Mouse (Mus musculus): ENCODE measurements around the gene Slc25a16. TPM values are rescaled to one million over a fixed set of nuclear protein-coding genes. Genes with fewer than 3 reads are reported as not detected.

The Slc25a16 gene
- total RNA-seq (2021), result 10 to 100 TPM; 37.4 to 41.9 TPM

DNA sequence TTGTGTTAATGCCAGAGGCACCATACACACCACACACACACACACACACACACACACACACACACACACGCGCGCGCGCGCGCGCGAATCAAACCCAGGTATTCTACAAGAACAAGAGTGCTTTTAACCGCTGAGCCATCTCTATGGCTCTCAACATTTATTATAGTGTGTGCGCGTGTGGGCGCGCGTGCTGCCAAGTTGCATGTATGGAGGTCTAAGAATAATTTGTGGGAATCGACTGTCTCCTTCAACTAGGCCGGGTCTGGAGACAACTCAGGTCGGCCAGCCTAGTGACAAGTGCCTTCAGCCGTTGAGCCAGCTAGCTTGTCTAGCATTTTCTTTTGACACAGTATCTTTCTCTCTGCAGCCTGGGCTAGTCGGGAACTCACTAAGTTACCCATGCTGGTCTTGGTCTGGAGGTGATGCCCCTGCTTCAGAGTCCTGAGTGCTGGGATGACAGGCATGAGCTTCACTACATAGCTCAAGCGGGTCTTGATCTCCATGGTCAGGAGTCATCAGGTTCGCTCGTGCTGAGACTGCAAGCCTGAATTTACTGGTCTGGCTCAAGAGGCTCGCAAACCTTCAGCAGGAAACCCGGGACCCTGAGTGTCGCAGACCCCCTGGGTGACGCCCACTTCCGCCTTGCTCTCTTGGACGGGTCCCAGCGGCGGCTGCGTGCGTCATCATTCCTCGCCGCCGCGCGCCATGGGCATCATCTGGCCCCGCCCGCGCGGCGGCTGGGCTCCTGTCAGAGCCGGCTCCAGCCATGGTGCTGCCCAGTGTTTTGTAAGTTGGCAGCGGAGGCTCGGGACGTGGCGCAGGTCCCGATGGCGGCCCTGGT, at the start of gene Slc25a16:
Gene Slc25a16, plus strand, starts transcription at position 709 of the 841 bp plus-strand sequence.
- intact Hi-C loops (cut with DNase I), result loop anchor here (1.0 to 2.0 kb wide), 2 partner anchors 27 to 55 kb away; partner anchors contain the start of gene Dna2
- peak; percentile 93 to 96 for DNase-seq (ENCODE audit: low spot score in 2 of 2)

DNA sequence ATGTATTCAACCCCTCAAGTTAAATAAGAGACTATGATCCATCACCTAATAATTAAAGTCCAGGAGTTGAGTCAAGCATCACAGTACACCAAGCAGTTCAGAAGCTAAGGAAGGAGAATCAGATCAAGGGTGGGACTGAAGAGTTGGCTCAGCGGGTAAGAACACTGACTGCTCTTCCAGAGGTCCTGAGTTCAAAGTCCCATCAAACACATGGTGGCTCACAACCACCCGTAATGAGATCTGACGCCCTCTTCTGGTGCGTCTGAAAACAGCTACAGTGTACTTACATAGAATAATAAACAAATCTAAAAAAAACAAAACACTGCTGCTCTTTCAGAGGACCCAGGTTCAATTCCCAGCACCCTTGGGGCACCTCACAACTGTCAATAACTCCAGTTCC, 45.6 kb upstream of the Slc25a16 start:
- intact Hi-C loops (cut with DNase I), result no loop called here
- DNase-seq (ENCODE audit: low spot score in 2 of 2), result no peak

DNA sequence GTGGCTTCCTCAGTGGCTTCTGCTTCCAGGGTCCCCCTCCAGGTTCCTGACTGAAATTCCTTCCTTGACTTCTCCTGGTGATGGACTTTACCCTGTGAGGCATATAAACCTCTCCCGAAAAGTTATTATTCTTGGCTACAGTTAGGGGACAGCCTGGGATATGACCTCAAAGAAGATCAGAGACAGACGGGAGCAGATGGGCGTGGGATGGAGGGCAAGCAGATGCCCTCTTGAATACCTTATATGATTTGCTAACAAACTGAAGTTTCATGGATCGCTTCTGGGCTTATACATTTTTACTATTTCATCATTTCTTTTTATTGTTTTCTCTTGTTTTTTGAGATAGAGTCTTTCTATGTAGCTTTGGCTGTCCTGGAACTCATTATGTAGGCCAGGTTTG, 44.9 kb upstream of the Slc25a16 start:
- DNase-seq (ENCODE audit: low spot score in 2 of 2), result no peak
- intact Hi-C loops (cut with DNase I), result no loop called here

DNA sequence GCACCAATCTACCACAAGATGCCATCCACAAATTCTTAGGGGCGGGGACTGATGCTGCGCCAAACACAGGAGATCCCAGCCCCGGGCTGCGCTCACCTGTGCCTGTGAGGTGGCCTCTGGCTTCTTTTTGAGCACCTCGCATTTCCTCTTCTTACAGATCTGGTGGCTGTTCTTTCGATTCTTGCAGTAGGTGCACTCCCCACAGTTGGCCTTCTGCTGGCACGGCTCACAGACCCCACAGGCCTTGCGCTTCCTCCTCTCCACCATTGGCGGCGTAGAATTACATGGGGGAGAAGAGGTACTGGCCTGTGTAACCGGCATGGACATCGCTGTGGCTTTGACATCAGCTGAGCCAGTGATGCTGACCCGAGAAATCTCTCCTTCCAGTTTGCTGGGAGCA, 42.4 kb upstream of the Slc25a16 start:
- intact Hi-C loops (cut with DNase I), result no loop called here
- DNase-seq (ENCODE audit: low spot score in 2 of 2), result no peak

DNA sequence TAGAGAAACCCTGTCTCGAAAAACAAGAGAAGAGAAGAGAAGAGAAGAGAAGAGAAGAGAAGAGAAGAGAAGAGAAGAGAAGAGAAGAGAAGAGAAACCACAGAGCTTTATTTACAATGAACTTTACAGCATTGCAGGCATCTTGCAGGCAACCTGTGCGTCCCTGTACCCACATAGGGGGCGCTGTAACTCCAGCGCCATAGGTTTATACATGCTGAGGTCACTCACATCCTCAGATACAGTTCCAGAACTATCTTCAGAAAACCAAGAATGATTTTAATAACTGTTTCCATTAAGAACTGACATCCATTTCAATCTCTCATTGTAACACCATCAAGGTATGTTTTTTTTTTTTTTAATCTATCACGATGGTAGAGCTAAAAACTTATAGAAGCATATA, 39.2 kb upstream of the Slc25a16 start:
- intact Hi-C loops (cut with DNase I), result no loop called here

DNA sequence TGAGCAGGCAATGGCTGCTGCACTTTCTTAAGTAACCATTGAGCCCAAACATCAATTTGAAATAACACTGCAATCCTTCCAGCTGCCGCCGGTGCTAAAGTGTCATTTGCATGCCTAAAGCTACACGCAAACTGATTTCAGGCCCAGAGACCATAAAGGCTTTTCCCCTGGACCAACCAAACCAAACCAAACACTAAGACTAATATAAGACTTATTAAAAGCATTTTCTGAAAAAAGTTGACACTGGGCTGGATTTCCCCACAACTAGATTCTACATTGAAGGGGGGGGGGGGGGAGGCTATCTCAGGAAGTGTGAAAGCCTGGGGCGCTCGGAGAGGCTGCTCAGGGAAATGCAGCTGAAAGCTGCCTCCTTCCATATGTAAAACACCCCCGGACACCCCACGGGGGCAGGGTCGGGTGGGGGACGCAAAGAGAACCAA, 36.5 kb upstream of the Slc25a16 start:
- DNase-seq (ENCODE audit: low spot score in 2 of 2), result no peak
- intact Hi-C loops (cut with DNase I), result no loop called here

More for the DNA sequence above, 39.2 kb upstream of the Slc25a16 start:
- no peak for DNase-seq (ENCODE audit: low spot score in 2 of 2)

DNA sequence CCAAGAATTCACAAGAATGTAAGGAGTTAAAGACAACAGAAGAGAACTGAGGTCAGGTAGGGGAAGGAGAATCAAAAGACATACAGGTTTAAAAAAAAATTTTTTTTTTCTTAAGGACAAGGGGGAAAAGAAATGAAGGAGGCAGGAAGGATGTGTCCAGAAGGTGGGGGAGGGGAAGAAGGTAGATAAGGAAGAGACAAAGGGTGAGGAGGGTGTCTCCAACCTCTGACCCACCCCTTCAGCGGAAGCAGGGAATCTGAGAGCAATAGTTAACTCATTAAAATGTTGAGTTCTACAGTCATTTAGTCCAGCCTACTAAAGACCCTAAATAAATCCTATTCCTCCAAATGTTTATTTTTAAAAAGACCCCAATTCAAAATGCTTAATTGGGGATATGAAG, 35.9 kb upstream of the Slc25a16 start:
- DNase-seq (ENCODE audit: low spot score in 2 of 2), result no peak
- intact Hi-C loops (cut with DNase I), result no loop called here

DNA sequence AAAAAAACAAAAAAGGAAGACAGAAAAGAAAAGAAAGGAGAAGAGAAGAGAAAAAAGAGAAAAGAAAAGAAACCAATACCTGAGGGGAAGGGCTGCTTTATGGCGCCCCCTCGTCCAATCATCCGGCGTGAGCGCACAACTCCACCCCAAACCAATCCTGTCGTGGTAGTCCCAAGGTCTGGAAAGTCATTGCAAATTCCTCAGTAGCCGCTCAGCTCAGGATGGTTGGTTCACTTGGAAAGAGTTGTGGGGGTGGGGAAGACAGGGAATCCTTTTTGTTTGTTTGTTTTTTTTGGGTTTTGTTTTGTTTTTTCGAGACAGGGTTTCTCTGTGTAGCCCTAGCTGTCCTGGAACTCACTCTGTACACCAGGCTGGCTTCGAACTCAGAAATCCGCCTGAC, 35.0 kb upstream of the Slc25a16 start:
- no peak for DNase-seq (ENCODE audit: low spot score in 2 of 2)
- intact Hi-C loops (cut with DNase I), result no loop called here

DNA sequence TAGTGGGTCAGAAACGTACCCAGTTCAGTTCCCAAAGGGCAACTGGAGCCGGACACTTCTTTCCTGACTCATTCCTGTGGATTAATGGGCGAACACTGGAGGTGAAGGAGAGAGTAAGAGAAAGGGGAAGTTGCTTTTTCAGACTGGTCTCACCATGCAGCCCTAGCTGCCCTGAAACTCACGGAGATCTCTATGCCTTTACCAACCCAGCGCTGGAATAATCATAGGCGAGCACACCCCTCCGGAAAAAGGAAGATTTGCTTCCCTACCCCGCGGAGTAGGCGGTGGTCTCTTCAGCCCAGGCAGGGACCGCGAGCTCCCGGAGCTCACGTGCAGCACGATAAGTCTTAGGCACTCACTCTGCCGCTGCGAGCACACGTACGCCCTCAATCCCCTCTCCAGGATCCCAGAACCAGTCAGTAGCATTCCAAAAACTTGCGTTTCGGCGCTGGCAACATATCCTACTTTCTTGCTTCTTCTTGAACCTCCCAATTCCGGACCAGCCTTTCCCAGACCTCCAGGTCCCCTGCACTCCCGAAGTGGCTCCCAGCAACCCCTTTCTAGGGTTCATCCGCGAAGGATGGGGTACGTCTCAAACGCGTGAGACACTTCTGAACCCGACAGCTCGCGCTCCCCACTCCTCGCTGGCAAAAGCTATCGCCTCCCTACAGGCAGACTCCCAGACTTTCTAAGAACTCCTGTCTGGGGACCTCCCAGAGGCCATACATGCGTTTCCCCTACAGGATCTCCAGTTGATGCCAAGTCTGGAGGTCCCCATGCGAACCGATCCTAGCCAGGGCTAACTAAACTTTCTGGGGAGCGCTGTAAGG, 34.2 kb upstream of the Slc25a16 start:
- intact Hi-C loops (cut with DNase I), result no loop called here
- no peak for DNase-seq (ENCODE audit: low spot score in 2 of 2)

DNA sequence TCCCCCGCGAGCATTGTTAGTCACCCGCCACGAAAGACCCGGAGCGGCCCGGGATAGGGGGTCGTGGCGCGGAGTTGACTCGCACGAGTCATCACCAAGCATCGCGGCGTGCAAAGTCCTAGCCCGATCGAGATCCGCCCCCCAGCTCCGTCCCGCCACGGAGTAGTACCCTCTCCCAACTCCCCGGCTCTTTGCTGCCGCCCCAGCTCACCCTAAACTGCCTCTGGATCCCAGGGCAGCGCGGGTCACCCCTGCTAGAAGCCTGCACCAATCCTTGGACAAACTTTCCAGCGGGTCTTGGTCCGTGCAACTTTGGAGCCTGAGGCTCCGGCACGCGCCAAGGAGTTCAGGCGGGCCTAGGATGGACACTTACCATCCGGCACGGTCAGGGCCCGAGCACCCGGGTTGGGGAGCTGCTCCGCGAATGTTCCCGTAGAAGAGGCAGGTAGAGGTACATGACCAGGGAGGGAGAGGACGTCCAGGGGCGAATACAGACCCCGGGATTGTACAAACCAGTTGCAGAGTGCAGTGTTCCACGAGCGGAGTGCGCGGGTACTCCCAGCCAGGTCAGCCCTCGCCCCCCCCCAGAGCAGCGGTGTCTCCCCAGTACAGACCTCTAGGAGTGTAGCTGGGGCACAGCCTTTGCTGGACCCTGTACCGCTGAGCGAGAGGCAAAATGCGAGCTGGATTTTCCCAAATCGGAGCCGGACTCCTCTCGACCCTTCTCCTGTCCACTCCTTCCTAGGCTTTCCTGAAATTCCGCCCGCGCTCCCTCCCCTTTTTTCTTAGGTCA, 33.4 kb upstream of the Slc25a16 start:
- no peak for DNase-seq (ENCODE audit: low spot score in 2 of 2)
- intact Hi-C loops (cut with DNase I), result no loop called here

DNA sequence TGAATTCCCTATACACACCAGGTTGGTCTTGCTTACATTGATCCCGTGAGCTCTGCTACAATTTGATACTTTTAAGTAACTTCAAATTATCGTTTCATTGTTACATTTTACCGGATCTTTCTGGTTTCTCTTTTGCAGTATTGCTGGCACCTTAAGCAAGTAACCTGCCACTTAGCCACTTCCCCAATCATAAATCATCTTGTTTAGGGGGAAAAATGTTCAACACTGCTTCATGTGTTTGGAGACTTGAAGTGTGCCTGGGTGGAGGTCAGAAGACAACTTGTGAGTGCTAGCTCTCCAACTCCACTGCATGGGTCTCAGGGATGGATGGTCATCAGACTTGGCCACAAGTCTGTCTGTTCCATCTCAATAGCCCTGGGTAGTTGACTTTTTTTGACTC, 29.4 kb upstream of the Slc25a16 start:
- no peak for DNase-seq (ENCODE audit: low spot score in 2 of 2)
- intact Hi-C loops (cut with DNase I), result no loop called here

DNA sequence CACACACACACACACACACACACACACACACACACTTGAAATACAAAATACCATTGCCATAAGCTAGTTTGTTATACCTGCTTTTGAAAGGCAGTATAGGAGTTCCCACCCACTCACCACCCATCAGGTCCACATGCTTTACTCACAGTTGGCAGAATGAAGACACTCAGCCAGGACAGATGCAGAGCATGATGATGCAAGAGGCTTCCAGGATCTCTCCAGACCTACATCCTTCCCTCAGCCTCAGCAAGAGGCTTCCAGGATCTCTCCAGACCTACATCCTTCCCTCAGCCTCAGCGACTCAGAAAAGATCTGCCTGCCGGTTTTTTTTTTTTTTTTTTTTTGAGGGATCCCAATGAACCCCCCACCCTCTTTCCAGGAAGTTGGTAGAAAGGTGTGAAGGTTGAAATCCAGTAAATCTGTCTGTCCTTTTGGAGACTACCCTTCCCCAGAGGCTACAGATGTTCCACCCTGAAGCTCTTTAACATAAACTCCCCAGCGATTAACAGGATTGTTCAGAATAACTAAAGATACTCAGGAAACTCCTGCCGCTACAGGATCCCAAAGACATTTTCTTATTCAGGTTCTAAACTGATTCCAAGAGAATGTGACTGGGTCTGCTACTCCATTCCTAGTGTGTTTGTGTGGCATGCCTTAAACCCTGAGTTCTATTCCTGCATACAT, 27.7 kb upstream of the Slc25a16 start:
- intact Hi-C loops (cut with DNase I), result no loop called here
- DNase-seq (ENCODE audit: low spot score in 2 of 2), result peak in 1 of 2 experiments; percentile 38

DNA sequence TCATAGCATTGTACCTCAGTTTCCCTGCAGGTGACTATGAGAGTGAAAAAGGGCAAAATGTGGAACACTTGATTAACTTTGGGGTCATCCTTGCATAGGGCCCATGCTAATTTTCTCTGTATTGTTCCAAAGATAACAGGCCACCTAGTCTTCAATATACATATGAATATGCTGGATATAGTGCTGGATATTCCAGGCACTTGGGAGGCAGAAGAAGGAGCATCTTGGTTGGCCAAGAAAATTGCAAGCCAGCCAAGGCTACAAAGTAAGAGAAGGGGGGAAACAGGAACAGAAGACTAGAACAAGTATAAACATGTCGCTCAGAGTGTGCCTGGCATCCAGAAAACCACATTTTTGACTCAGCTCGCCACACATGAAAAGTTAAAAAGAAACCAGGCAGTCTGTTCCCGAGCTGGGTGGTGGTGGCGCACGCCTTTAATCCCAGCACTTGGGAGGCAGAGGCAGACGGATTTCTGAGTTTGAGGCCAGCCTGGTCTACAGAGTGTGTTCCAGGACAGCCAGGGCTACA, 27.0 kb upstream of the Slc25a16 start:
- intact Hi-C loops (cut with DNase I), result no loop called here
- no peak for DNase-seq (ENCODE audit: low spot score in 2 of 2)

DNA sequence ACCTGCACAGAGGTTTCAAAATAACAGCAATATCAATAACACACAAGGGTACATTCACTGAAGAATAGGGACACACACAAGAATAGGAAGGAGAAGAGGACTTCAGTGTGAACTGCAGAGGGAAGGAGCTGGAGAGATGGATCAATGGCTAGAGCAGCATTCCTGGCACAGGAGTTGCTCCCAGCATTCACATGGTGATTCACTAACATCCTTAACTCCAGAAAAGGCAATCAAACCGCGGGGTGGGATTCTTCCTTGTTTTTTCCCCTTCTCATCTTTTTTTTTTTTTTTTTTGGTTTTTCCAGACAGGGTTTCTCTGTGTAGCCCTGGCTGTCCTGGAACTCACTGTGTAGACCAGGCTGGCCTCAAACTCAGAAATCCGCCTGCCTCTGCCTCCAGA, 26.0 kb upstream of the Slc25a16 start:
- DNase-seq (ENCODE audit: low spot score in 2 of 2), result no peak
- intact Hi-C loops (cut with DNase I), result no loop called here

DNA sequence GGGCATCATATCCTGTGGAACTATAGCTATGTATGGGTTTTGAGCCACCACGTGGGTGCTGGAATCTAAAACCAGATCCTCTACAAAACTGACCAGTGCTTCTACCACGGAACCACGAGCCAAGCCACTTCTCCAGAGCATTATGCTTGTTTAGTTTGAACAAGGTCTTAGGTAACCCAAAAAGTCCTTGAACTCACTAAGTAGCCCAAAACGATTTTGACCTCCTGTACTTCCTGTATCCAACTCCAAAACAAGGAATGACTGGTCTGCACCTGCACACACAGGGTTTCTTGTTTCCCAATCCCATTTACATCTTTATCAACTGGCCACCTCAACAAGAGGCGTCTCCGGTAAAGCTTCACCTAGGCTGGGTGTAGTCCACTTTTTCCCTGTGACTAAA, 25.0 kb upstream of the Slc25a16 start:
- intact Hi-C loops (cut with DNase I), result no loop called here
- DNase-seq (ENCODE audit: low spot score in 2 of 2), result no peak

DNA sequence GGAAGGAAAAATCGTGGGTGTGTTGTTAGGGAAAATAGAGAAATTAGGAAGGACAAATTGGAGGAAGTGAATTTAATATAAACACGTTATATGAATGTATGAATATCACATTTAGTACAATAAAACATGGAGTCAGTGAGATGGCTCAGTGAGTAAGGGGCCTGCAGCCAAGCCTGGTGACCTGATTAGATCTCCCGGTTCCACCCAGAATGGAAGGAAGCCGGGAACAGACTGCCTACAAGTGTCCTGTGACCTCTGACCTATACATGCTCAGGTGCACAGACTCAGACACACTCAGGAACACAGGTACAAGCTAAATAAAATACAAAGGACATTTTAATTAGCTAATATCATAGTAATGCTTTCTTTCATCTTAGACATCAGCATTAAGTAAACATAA, 24.4 kb upstream of the Slc25a16 start:
- intact Hi-C loops (cut with DNase I), result no loop called here
- DNase-seq (ENCODE audit: low spot score in 2 of 2), result no peak

DNA sequence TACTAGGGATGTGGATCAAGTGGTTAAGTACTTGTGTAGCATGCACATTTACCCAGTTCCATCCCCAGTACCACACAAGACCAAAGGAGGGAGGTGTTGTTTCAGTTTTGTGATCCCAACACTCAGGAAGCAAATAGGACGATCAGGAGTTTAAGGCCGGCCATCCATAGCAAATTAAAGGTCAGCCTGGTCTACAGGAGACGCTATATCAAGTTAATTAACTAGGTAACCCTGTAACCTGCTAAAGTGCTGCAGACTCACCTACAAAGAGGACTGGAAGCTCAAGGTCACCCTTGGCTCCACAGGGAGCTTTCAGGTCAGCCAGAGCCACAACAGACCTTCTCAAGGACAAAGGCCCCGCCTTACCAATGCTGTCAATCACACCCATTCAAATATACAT, 23.7 kb upstream of the Slc25a16 start:
- DNase-seq (ENCODE audit: low spot score in 2 of 2), result no peak
- intact Hi-C loops (cut with DNase I), result no loop called here

DNA sequence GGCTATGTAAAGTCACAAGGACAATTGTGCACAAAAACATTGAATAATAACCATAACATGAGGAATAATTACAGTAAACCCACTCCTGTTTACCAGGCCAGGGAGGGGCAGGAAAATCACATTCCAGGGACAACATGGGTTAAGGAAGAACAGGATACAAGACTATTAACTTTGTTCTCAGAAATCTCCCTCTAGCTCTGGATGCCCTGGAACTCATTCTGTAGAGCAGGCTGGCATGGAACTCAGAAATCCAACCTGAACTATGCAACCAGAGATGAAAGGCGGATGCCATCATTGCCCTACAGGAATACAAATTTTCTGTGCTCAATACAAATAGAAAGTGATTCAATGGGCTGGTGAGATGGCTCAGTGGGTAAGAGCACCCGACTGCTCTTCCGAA, 23.0 kb upstream of the Slc25a16 start:
- intact Hi-C loops (cut with DNase I), result no loop called here
- DNase-seq (ENCODE audit: low spot score in 2 of 2), result no peak

DNA sequence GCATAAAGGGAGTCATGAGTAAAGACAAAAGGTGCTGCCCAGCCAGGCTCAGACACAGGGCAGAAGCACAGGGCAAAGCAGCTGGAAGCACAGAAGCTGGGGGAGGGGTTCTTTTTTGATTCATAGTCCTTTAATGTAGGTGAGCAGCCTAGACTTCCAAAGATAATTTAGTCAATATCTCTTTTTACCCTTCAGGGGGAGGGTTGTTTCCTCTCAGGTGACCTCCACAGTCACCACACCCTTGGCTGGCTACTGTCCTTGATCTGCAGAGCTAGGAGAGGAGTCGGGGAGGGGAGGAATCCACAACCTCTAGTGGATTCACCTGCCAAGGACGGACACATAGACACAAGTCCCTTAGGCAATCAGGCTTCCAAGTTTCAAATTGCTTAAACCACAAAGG, 22.4 kb upstream of the Slc25a16 start:
- no peak for DNase-seq (ENCODE audit: low spot score in 2 of 2)
- intact Hi-C loops (cut with DNase I), result no loop called here

All from left cerebral cortex, postnatal 25 days (tissue).